Mouse (Mus musculus): ENCODE measurements around the gene Fundc1. TPM values are rescaled to one million over a fixed set of nuclear protein-coding genes. Genes with fewer than 3 reads are reported as not detected.

The Fundc1 gene
- polyA plus RNA-seq, 1 experiment from 2014 or later: 63.3 TPM

DNA sequence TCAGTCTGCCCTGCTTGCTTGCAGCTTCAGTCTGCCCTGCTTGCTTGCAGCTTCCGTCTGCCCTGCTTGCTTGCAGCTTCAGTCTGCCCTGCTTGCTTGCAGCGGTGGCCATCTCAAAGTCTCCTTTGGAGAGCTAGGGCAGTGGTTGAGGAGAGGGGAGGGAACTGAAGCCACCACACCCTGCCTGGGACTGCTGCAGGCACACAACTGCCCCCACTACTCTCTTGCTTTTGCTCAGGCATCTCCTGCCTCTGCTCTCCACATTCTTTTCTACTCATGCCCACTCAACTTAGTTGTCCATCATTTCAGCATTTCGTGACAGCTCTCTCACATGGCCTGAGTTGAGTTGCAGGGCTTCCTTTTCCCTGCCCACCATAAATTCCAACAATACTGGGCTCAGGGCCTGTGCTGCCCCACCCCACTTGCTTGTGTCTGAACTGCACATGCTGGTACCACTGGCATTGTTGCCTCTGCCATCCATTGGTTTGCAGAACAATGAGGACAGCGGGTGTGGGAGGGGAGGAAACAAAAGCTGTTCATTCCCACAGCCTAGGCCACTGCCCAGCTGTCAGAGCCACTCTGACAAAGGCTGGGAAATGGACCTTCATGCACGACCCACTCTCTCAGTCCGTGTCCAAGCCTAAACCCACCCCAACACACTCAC, 24.9 kb downstream of the Fundc1 start:
- 32% methylated on average over 6 of the region's 6 CpGs for WGBS
- no peak overlapping the region for H3K4me3 ChIP-seq
- H3K9me3 ChIP-seq: no peaks in the 10 kb centered on the region
- no peak for ATAC-seq (ENCODE audit: insufficient number of reproducible peaks, low FRiP score, low TSS enrichment, low read depth)
- no peak overlapping the region for H3K27ac ChIP-seq
- H3K4me2 ChIP-seq: no peak overlapping the region
- no peaks in the 10 kb centered on the region for H3K36me3 ChIP-seq
- H3K4me1 ChIP-seq: no peaks in the 10 kb centered on the region
- no peak overlapping the region for H3K9ac ChIP-seq
- H3K27me3 ChIP-seq: no peaks in the 10 kb centered on the region

DNA sequence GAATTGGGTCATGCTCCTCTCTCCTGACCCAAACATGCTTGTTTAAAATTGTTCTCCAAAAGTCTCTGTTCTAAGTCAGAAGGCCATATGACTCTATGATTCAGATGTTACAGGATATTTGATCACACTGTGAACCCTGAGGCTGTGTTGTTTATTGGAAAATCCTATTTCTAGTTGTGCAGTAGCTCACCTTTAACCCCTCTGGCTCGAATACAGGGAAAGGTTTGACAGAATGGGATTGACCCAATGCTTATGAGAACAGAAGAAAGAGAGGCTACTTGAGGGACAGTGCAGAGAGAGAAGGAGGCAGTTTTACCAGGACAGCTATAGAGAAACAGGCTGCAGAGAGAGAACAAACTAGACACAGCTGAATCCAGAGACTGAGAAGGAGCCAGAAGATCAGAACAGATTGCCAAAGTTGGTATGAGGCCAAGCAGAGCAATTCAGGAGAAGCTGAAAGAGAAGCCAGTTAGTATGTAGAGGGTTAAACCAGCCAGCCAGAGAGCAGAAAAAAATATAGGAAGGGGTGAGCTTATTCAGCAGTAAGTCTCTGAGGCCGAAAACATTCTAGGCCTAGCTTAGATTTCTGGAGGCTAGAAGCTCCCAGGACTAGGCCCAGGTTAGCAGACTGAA, 27.1 kb downstream of the Fundc1 start:
- no peak overlapping the region for H3K27ac ChIP-seq
- no peaks in the 10 kb centered on the region for H3K9me3 ChIP-seq
- no peaks in the 10 kb centered on the region for H3K27me3 ChIP-seq
- ATAC-seq (ENCODE audit: insufficient number of reproducible peaks, low FRiP score, low TSS enrichment, low read depth): no peak
- no peaks in the 10 kb centered on the region for H3K36me3 ChIP-seq
- H3K4me1 ChIP-seq: no peaks in the 10 kb centered on the region
- H3K9ac ChIP-seq: no peak overlapping the region
- H3K4me2 ChIP-seq: no peak overlapping the region
- 25% methylated on average over 2 of the region's 2 CpGs for WGBS
- H3K4me3 ChIP-seq: no peak overlapping the region

DNA sequence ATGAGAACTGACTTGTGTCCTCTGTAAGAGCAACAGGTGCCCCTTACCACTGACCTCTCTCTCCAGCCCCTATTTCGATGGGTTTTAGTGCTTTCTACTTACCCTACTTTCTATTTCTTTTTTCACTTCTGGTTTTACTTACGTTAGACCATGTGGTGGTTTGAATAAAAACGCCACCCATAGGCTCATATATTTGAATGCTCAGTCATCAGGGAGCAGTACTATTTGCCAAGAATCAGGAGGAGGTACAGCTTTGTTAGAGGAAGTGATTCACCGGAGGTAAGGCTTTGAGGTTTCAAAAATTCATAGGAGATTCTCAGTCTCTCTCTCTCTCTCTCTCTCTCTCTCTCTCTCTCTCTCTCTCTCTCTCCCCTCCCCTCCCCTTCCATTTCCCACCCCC, 34.4 kb downstream of the Fundc1 start:
- Histone ChIP-seq H3K9me3 (no peaks in the 10 kb centered on the region), H3K4me1 (no peaks in the 10 kb centered on the region), H3K36me3 (no peaks in the 10 kb centered on the region), H3K4me3 (no peak overlapping the region), H3K27ac (no peak overlapping the region), H3K4me2 (no peak overlapping the region), H3K27me3 (no peaks in the 10 kb centered on the region), H3K9ac (no peak overlapping the region)
- ATAC-seq (ENCODE audit: insufficient number of reproducible peaks, low FRiP score, low TSS enrichment, low read depth): no peak
- 77% methylated on average over 4 of the region's 4 CpGs for WGBS

DNA sequence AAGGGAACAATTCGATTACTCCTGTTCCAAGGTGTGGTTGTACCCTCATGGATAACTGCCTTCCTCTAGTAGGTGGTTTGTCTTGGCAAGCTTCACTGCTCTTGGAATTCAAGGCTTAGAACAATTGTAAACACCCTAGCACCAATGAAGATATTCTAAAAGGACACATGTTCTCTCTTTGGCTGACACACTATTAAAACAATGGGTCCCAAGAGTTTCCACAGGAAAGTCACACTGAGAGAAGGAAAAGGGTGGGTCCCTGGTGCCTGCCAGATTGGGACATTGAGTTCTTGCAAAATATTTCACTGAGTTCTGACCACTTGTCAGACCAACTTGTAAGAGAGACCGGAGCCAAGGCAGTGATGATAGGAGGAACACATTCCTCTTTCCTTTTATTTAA, 45.1 kb downstream of the Fundc1 start:
- Histone ChIP-seq H3K4me3 (no peak overlapping the region), H3K9ac (no peak overlapping the region), H3K27ac (no peak overlapping the region), H3K27me3 (no peaks in the 10 kb centered on the region), H3K4me1 (no peaks in the 10 kb centered on the region), H3K36me3 (no peaks in the 10 kb centered on the region), H3K4me2 (no peak overlapping the region), H3K9me3 (no peaks in the 10 kb centered on the region)
- 85% methylated on average over 2 of the region's 2 CpGs for WGBS
- no peak for ATAC-seq (ENCODE audit: insufficient number of reproducible peaks, low FRiP score, low TSS enrichment, low read depth)

DNA sequence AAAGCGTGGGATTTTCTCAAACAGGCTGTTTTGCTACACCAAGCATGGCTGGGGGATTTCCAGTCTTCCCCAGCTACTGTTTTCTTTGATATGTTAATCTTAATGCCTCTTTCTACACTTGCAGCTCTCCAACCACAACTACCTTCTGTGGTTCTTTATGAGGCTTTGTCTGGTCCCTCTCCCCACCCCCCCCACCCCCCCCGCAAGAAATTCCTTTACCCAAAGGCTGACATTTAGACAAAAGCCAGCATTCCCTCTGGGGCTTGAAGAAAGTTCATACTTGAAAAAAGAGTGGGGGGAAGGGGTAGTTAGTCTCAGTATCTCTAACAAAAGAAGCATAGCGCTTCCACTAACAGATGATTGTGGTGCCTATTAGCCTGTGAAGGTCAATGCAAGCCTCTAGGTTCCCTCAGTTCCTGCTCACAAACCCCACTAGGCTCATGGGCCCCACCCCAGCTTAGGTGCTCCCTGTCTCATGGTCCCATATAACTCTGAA, 50.9 kb downstream of the Fundc1 start:
- 24% methylated on average over 3 of the region's 3 CpGs for WGBS
- Histone ChIP-seq H3K27me3 (no peaks in the 10 kb centered on the region), H3K4me2 (no peak overlapping the region), H3K9ac (no peak overlapping the region), H3K4me3 (no peak overlapping the region), H3K9me3 (no peaks in the 10 kb centered on the region), H3K27ac (no peak overlapping the region), H3K36me3 (no peaks in the 10 kb centered on the region), H3K4me1 (no peaks in the 10 kb centered on the region)
- ATAC-seq (ENCODE audit: insufficient number of reproducible peaks, low FRiP score, low TSS enrichment, low read depth): no peak

DNA sequence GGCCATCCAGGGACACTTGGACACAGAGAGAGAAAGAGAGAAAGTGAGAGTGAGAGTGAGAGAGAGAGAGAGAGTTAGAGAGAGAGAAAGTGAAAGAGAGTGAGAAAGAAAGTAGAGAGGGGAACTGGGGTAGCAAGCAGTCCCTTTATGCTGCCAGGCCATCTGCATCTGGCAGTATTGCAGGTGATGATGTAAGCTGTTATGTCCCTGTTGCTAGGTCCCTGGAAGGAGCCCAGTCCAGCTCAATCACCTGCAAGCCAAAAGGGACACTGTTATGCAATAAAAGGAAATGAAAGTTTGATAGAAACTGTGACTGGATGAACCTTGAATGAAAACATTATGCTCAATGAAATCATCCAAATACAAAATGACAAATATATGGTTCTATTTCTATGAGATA, 52.0 kb downstream of the Fundc1 start:
- no peak for ATAC-seq (ENCODE audit: insufficient number of reproducible peaks, low FRiP score, low TSS enrichment, low read depth)
- Histone ChIP-seq H3K27me3 (no peaks in the 10 kb centered on the region), H3K4me3 (no peak overlapping the region), H3K9ac (no peak overlapping the region), H3K36me3 (no peaks in the 10 kb centered on the region), H3K4me1 (no peaks in the 10 kb centered on the region), H3K9me3 (no peaks in the 10 kb centered on the region), H3K4me2 (no peak overlapping the region), H3K27ac (no peak overlapping the region)

DNA sequence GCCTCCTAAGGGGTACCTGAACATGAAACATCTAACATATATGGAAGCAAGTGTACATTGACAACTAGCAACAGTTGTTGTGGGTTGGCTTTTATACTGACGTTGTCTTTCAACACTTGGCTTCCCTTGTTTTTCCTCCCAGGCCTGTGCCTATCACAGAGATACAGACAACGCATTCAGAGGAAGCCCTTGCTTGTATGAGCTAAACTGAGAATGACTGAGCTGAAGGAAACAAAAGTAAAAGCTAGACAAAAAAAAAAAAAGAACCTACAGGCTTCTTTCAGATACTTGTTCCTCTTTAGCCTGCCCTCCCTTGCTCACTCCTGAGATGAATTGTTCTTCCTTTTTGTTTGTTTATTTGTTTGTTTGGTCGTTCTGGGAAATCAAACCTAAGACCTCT, 58.1 kb downstream of the Fundc1 start:
- H3K27ac ChIP-seq: no peak overlapping the region
- H3K9ac ChIP-seq: no peak overlapping the region
- H3K9me3 ChIP-seq: no peaks in the 10 kb centered on the region
- H3K27me3 ChIP-seq: no peaks in the 10 kb centered on the region
- H3K4me1 ChIP-seq: no peaks in the 10 kb centered on the region
- no peaks in the 10 kb centered on the region for H3K36me3 ChIP-seq
- WGBS: 67% methylated on average over 3 of the region's 3 CpGs
- no peak for ATAC-seq (ENCODE audit: insufficient number of reproducible peaks, low FRiP score, low TSS enrichment, low read depth)
- no peak overlapping the region for H3K4me2 ChIP-seq
- H3K4me3 ChIP-seq: no peak overlapping the region

DNA sequence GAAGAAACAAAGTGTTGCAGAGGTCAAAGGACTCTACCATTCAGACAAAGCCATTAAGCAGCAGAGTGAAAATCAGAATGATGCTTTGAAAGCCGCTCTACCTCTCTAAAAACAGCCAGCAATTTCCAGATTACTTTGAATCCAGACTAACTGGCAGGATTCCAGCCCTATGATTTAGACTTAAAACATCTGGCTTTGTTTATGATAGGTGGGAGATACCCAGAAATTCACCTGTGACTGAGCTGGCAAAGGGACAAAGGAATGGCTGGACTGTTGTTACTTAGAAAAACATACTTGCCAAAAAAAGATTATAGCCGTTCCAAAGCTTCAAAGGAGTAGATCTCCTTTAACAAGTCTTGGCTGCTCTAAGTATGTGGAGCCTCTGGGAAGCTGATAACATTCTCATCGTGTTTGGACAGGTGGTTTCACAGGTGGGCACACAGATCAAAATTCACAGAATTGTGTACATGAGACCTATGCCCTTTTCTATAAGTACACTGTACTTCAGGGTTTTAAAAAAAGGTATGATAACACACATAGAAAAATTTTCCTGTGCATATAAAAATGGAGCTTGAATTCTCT, 60.0 kb downstream of the Fundc1 start:
- ATAC-seq (ENCODE audit: insufficient number of reproducible peaks, low FRiP score, low TSS enrichment, low read depth): no peak
- Histone ChIP-seq H3K4me2 (no peak overlapping the region), H3K4me3 (no peak overlapping the region), H3K9ac (no peak overlapping the region), H3K27ac (no peak overlapping the region), H3K27me3 (no peaks in the 10 kb centered on the region), H3K36me3 (no peaks in the 10 kb centered on the region), H3K9me3 (no peaks in the 10 kb centered on the region), H3K4me1 (no peaks in the 10 kb centered on the region)
- 28% methylated on average over 3 of the region's 3 CpGs for WGBS

Measured in limb, embryonic 15.5 days (tissue).